Mouse (Mus musculus) megakaryocyte, embryonic 14.5 days (primary cell): ENCODE measurements around the gene Fry. TPM values are rescaled to one million over a fixed set of nuclear protein-coding genes. Genes with fewer than 3 reads are reported as not detected.

ENCODE experiments used
- H3K27me3 ChIP-seq: replicated peaks from 2 replicates; pipeline ENCODE3; 2012; ENCODE audit warnings: inconsistent platforms
- H3K36me3 ChIP-seq: replicated peaks from 2 replicates; pipeline ENCODE3; 2012; ENCODE audit warnings: low read length, inconsistent platforms, mixed read lengths
- H3K4me1 ChIP-seq: 2 replicates; pipeline ENCODE4 v1.6.1; 2012; ENCODE audit warnings: inconsistent platforms
- H3K4me3 ChIP-seq: replicated peaks from 2 replicates; pipeline ENCODE3; 2012; ENCODE audit warnings: moderate library complexity, mild to moderate bottlenecking, inconsistent platforms
- H3K9me3 ChIP-seq: 2 replicates; pipeline ENCODE4 v1.6.1; 2012; ENCODE audit warnings: inconsistent platforms
- FLI1 ChIP-seq: IDR thresholded peaks from 2 replicates; pipeline ENCODE4 v1.6.1; 2012; ENCODE audit warnings: low read length, inconsistent platforms, mixed read lengths
- GATA1 ChIP-seq: IDR thresholded peaks from 3 replicates; pipeline ENCODE4 v1.6.1; 2012; ENCODE audit warnings: mixed read lengths, low read length, inconsistent platforms, borderline replicate concordance
- polyA plus RNA-seq: library from polyadenylated mRNA; stranded (reverse); fragments of >175 nt; gene quantifications from 2 replicates; pipeline ENCODE4 v1.2.3, GENCODE M21; 2012; ENCODE audit warnings: low replicate concordance; ENCODE audit not compliant: insufficient read depth

The Fry gene
- polyA plus RNA-seq, 1 experiment, result 1.5 TPM

DNA sequence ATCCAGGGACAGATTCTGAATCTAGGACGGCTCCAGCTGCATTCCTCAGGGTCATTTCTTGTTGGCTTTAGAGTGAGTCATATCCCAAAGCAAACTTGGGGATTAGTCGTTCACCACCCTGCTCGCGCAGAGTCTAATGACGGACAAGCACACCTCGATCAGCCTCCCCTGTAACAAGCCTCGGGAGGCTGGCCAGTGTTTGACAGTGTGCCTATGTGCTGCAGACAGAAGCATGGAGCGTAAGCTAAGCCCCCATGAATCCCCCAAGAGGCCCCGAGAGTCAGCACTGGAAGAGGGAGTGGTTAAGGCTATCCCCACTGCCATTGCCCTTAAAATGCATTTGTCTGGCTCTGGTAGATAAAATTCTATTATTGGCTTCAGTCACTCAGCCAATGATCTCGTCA is 214.9 kb downstream of the Fry start:
- Histone ChIP-seq H3K36me3 (no peaks in the 10 kb centered on the region), H3K4me1 (peaks cover 12% of the 10 kb centered on the region), H3K27me3 (no peaks in the 10 kb centered on the region), H3K4me3 (no peak overlapping the region), H3K9me3 (peaks cover 17% of the 10 kb centered on the region)
- TF ChIP-seq GATA1 (no peak), FLI1 (no peak)

- H3K9me3 ChIP-seq, result peaks cover 17% of the 10 kb centered on the region
- H3K4me3 ChIP-seq, result no peak overlapping the region
- TF ChIP-seq FLI1 (no peak), GATA1 (no peak)
- H3K27me3 ChIP-seq, result no peaks in the 10 kb centered on the region
- H3K36me3 ChIP-seq, result peaks cover 6% of the 10 kb centered on the region
- peaks cover 12% of the 10 kb centered on the region for H3K4me1 ChIP-seq
Measured at GRCm38 (mm10) chr5:150336451-150336850, 218.0 kb downstream of the Fry start.

DNA sequence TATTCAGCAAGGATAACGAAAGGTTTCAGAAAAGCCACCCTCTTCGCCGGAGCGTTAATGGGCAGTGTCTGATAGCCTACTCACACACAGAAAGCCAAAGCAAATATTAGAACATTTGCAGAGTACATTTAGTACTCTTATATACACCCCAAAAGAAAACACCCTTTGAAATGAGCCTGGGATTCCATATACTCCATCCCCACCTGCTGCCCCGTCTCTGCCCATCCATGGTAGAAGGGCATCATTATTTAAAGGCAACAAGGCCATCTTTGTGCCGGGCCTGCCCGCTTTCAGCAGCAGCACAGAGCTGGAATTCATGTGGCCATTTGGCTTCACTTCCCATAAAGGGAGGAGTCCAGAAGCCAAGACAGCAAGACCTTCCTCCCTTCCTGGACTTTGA is 219.3 kb downstream of the Fry start:
- H3K36me3 ChIP-seq, result peaks cover 6% of the 10 kb centered on the region
- TF ChIP-seq FLI1 (no peak), GATA1 (no peak)
- H3K4me1 ChIP-seq, result peaks cover 10% of the 10 kb centered on the region
- H3K4me3 ChIP-seq, result no peak overlapping the region
- no peaks in the 10 kb centered on the region for H3K27me3 ChIP-seq
- H3K9me3 ChIP-seq, result peaks cover 17% of the 10 kb centered on the region

- Histone ChIP-seq H3K27me3 (no peaks in the 10 kb centered on the region), H3K4me1 (no peaks in the 10 kb centered on the region), H3K9me3 (peaks cover 13% of the 10 kb centered on the region), H3K36me3 (peaks cover 10% of the 10 kb centered on the region), H3K4me3 (no peak overlapping the region)
- TF ChIP-seq FLI1, result no peak
- TF ChIP-seq GATA1, result no peak
Measured at GRCm38 (mm10) chr5:150340944-150341343, 222.5 kb downstream of the Fry start.

DNA sequence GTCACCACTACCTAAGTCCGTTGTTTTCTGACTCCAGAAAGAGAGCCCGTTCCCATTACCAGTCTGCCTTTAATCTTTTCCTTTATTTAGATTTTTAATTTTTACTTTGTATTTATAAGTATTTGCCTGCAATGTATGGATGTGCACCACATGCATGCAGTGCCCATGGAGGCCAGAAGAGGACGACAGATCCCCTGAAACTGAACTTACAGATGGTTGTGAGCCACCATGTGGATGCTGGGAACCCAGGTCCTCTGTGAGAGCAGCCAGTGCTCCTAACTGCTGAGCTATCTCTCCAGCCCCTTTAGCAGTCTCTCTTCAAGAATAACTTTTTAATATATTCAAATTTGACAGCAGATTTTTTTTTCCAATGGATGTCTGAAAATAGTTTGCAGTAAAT is 223.7 kb downstream of the Fry start:
- H3K4me1 ChIP-seq, result no peaks in the 10 kb centered on the region
- no peaks in the 10 kb centered on the region for H3K27me3 ChIP-seq
- H3K4me3 ChIP-seq, result no peak overlapping the region
- H3K9me3 ChIP-seq, result peaks cover 8% of the 10 kb centered on the region; the same call in 1 of the 2 replicates
- TF ChIP-seq FLI1, result no peak
- TF ChIP-seq GATA1, result no peak
- peaks cover 21% of the 10 kb centered on the region for H3K36me3 ChIP-seq

DNA sequence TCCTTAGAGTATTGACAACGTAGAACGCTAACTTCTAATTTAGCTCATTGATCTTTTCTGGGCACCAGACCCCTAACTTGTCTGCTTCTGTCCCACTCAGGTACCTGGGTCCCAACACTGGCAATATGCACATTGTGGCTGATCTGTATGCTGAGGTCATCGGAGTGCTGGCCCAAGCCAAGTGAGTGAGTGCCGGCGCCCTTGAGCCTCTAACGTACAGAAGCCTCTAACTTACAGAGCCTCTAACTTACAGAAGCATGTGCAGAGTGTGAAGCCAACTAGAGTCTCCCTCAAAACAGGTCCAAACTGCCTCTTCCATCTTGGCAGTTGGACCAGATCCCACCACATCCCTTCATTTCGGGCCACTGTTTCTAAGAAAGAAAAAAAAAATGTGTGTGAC is 227.5 kb downstream of the Fry start:
- Histone ChIP-seq H3K4me1 (no peaks in the 10 kb centered on the region), H3K36me3 (peaks cover 28% of the 10 kb centered on the region), H3K27me3 (no peaks in the 10 kb centered on the region), H3K4me3 (no peak overlapping the region), H3K9me3 (peaks cover 13% of the 10 kb centered on the region)
- TF ChIP-seq FLI1 (no peak), GATA1 (no peak)

- Histone ChIP-seq H3K36me3 (peaks cover 27% of the 10 kb centered on the region), H3K4me3 (no peak overlapping the region), H3K4me1 (no peaks in the 10 kb centered on the region), H3K27me3 (no peaks in the 10 kb centered on the region), H3K9me3 (peaks cover 13% of the 10 kb centered on the region)
- TF ChIP-seq FLI1, result no peak
- no peak for TF ChIP-seq GATA1
Measured at GRCm38 (mm10) chr5:150346378-150346777, 227.9 kb downstream of the Fry start.

DNA sequence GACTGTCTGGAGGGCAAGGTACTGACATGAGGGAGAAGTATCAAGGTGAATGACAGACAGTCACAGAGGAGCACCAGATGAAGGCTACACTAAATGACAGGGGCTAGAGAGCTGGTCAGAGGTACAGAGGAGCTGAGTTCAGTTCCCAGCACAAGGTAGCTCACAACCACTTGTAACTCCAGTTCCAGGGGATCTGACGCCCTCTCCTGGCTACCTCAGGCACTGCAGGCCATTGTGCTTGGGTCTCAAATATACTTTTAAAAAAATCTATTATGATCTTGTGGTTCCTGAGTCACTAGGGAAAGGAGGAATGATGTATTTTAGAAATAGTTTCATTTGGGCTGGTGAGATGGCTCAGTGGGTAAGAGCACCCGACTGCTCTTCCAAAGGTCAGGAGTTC is 229.4 kb downstream of the Fry start:
- H3K4me1 ChIP-seq, result no peaks in the 10 kb centered on the region

GRCm38 (mm10) chr5:150348302-150348701 is 229.9 kb downstream of the Fry start:
- no peaks in the 10 kb centered on the region for H3K4me1 ChIP-seq
- H3K4me3 ChIP-seq, result no peak overlapping the region
- peaks cover 13% of the 10 kb centered on the region for H3K9me3 ChIP-seq
- peaks cover 27% of the 10 kb centered on the region for H3K36me3 ChIP-seq
- no peaks in the 10 kb centered on the region for H3K27me3 ChIP-seq
- TF ChIP-seq FLI1 (no peak), GATA1 (no peak)

More for the DNA sequence above, 229.4 kb downstream of the Fry start:
- Histone ChIP-seq H3K36me3 (peaks cover 27% of the 10 kb centered on the region), H3K27me3 (no peaks in the 10 kb centered on the region), H3K9me3 (peaks cover 13% of the 10 kb centered on the region), H3K4me3 (no peak overlapping the region)
- TF ChIP-seq FLI1 (no peak), GATA1 (no peak)

DNA sequence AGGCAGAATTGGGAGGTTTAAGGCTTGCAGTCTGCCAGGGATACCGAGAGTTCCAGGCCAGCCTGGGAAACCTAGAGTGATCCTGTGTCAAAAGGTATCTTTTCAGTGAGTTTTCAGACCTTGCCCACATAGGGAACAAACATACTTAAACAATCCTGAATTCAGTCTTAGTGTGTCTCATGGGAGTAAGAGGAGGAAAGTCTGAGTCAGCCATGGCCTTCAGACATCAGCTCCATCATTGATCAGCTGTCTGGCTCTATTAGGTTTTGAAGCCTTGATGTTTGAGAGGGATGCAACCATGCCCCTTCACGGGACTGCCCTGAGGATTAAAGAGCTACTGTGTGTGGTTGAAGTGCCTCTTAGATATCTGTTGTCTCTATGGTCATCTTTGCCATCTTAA is 232.7 kb downstream of the Fry start:
- Histone ChIP-seq H3K27me3 (no peaks in the 10 kb centered on the region), H3K9me3 (peaks cover 13% of the 10 kb centered on the region), H3K4me1 (no peaks in the 10 kb centered on the region), H3K4me3 (no peak overlapping the region), H3K36me3 (peaks cover 39% of the 10 kb centered on the region)
- TF ChIP-seq GATA1 (no peak), FLI1 (no peak)

- Histone ChIP-seq H3K9me3 (no peaks in the 10 kb centered on the region), H3K36me3 (peaks cover 68% of the 10 kb centered on the region), H3K4me3 (no peak overlapping the region), H3K27me3 (no peaks in the 10 kb centered on the region), H3K4me1 (no peaks in the 10 kb centered on the region)
- TF ChIP-seq GATA1 (no peak), FLI1 (no peak)
Measured at GRCm38 (mm10) chr5:150358671-150359070, 240.2 kb downstream of the Fry start.
